Mouse (Mus musculus): ENCODE data around the gene Anapc16. TPM values are rescaled to one million over a fixed set of nuclear protein-coding genes. Genes with fewer than 3 reads are reported as not detected.

The Anapc16 gene
- polyA plus RNA-seq, 1 experiment, result 136 TPM

DNA sequence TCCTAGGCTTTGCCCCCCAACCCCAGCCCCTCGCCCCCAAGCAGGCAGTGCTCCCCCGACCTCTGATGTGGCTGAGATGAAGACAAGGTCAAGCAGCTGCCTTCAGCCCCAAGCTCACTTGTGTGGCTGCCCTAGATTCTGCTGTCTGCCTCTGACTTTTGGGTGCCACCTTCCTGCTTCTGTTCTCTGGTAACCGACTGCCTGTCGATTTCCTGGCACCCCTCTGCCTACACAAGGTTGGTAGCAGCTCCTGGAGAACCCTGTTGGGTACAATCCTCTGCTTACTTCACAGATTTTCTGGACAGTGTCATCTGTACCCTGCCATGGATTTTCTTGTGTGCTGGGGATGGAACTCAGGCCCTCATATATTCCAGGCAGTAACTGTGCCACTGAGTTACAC lies 21.6 kb downstream of the Anapc16 start:
- Histone ChIP-seq H3K4me3 (ENCODE audit: control insufficient read depth, insufficient read depth, low read length) (no peak overlapping the region), H3K27me3 (ENCODE audit: control insufficient read depth, insufficient read depth, low read length) (no peaks in the 10 kb centered on the region), H3K36me3 (ENCODE audit: control insufficient read depth, insufficient read depth, low read length) (peaks cover 7% of the 10 kb centered on the region), H3K4me1 (replicated peaks; ENCODE audit: control insufficient read depth, insufficient read depth, low read length) (peaks cover 62% of the 10 kb centered on the region), H3K27ac (ENCODE audit: control insufficient read depth, insufficient read depth, low read length) (peak overlapping the region; percentile 90)
- TF ChIP-seq CTCF (IDR thresholded peaks at IDR 0.05; ENCODE audit: borderline replicate concordance, control insufficient read depth, extremely low read depth, insufficient read depth, low read length, poor library complexity) (no peak), POLR2A (IDR thresholded peaks at IDR 0.05; ENCODE audit: control insufficient read depth, extremely low read depth, insufficient read depth, low read length, poor library complexity) (no peak)
- WGBS, result 7% methylated on average over 4 of the region's 4 CpGs
- DNase-seq, result peak; percentile 70

DNA sequence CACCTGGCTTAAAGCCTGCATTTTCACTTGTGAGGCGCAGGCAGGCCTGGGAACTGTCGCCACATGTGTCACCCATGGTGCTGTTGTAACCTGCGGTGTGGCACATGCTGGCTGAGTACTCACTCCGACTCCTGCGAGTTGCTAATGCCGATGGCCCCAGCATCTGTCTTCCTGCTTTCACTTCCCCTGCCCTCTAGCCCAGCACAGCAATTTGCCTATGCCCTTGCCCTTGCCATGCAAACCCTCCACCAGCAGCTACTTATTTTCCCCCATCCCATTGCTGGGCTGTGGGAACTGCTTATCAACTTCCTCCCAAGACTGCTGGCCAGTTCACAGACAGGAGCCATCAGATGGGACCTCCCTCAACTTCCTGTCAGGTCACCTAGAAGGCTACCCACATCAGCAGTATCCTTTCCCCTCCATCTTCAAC lies 22.1 kb downstream of the Anapc16 start:
- WGBS, result 15% methylated on average over 6 of the region's 6 CpGs

DNA sequence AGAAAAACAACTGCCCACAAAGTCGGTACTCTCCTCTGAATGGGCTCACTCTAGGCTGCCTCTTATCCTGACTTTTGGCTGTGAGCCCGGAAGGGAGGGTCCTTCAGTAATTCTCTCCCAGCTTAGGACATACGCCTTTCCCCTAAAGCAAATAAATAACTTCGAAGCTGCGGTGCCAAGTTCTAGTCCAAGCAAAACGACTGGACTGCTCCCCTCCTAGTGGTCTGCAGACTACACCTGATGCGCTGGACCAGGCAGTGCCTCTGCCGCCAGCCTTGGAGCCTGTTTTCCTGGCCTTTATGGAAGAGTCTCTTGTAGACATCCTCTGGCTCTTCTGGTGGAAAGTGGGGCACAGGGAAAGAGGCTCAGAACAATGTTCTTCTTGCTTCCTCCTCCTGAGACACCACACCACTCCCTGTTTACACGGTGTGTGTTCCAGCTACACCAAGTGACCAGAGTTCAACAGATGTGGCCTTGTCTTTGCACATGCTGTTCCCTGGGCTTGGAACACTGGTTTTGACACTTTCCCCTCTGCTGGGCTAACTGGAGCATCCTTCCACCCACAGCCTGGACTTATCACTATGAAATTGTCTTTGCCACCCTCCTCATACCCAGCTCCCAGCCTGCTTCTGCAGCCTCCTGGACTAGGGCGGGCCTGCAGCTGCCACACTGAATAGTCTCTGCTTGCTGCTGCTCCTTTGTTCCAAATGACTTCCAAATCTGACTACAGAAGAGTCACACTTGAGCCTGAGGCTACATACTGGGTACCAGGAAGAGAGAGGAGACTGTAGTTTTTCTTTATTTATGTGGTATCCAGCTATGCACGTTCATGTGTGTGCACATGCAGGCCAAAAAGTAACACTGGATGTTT lies 23.8 kb downstream of the Anapc16 start:
- DNase-seq, result no peak
- Histone ChIP-seq H3K4me1 (replicated peaks; ENCODE audit: control insufficient read depth, insufficient read depth, low read length) (peaks cover 80% of the 10 kb centered on the region), H3K4me3 (ENCODE audit: control insufficient read depth, insufficient read depth, low read length) (no peak overlapping the region), H3K27ac (ENCODE audit: control insufficient read depth, insufficient read depth, low read length) (peak overlapping the region; percentile 39; the same call in 1 of the 2 replicates), H3K36me3 (ENCODE audit: control insufficient read depth, insufficient read depth, low read length) (no peaks in the 10 kb centered on the region), H3K27me3 (ENCODE audit: control insufficient read depth, insufficient read depth, low read length) (no peaks in the 10 kb centered on the region)
- 77% methylated on average over 11 of the region's 11 CpGs for WGBS
- TF ChIP-seq POLR2A (IDR thresholded peaks at IDR 0.05; ENCODE audit: control insufficient read depth, extremely low read depth, insufficient read depth, low read length, poor library complexity), result no peak
- no peak for TF ChIP-seq CTCF (IDR thresholded peaks at IDR 0.05; ENCODE audit: borderline replicate concordance, control insufficient read depth, extremely low read depth, insufficient read depth, low read length, poor library complexity)

More for the DNA sequence above, 22.1 kb downstream of the Anapc16 start:
- Histone ChIP-seq H3K4me3 (ENCODE audit: control insufficient read depth, insufficient read depth, low read length) (no peak overlapping the region), H3K27ac (ENCODE audit: control insufficient read depth, insufficient read depth, low read length) (peak overlapping the region; percentile 90), H3K4me1 (replicated peaks; ENCODE audit: control insufficient read depth, insufficient read depth, low read length) (peaks cover 66% of the 10 kb centered on the region), H3K36me3 (ENCODE audit: control insufficient read depth, insufficient read depth, low read length) (peaks cover 2% of the 10 kb centered on the region; the same call in 1 of the 2 replicates), H3K27me3 (ENCODE audit: control insufficient read depth, insufficient read depth, low read length) (no peaks in the 10 kb centered on the region)
- DNase-seq, result peak; percentile 53
- TF ChIP-seq POLR2A (IDR thresholded peaks at IDR 0.05; ENCODE audit: control insufficient read depth, extremely low read depth, insufficient read depth, low read length, poor library complexity), result 0 out of 2 replicates have a peak, but pooled peaks have one; percentile 23
- no peak for TF ChIP-seq CTCF (IDR thresholded peaks at IDR 0.05; ENCODE audit: borderline replicate concordance, control insufficient read depth, extremely low read depth, insufficient read depth, low read length, poor library complexity)

DNA sequence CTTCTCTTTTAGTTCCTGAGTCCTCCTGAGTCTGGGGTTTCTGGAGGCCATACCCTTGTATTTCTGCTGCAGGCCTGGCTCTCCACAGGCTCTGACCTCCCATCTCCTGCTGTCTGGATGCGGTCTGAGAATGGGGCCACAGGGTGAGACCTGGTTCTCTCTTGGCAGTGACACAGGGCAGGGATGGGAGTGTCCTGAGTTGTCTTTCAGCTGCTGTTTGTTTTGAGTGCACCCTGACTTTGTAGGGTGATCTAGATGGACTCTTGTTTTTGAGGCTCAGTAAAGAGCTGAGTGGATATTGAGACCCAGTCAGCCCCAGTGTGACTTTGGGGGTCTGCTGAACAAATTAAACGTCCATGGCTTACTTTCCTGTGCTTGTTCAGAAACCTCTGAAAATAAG lies 24.5 kb downstream of the Anapc16 start:
- H3K4me1 ChIP-seq (replicated peaks; ENCODE audit: control insufficient read depth, insufficient read depth, low read length), result peaks cover 80% of the 10 kb centered on the region
- DNase-seq, result no peak

DNA sequence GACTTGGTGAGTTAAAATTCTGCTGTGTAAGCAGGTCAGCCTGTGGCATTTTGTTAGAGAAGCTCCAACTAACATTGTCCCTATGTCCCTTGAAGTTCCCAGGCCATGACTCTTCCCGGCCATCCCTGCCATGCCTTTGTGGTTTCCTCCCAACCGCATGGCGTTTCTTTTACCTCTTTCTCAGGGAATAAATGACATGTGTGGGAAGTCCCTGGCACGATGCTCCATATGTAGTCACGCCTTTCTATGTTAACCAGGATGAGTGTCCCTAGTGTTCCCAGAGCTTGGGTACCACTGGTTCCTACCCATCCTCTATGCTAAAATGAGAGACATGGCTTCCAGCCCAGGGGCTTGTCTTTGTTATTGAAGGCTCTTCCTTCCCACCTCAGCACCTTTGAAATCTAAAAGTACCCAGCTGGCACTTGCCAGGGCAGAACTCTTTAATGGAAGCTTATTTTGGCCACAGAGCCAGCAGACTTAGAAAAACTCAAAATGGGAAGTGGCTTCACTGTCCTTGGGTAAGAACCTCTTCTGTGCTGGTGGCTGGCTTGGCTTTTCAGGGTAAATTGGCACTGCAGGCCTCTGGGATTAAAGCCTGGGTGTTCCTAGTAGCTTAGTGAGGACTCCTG lies 25.1 kb downstream of the Anapc16 start:
- Histone ChIP-seq H3K27ac (ENCODE audit: control insufficient read depth, insufficient read depth, low read length) (no peak overlapping the region), H3K36me3 (ENCODE audit: control insufficient read depth, insufficient read depth, low read length) (no peaks in the 10 kb centered on the region), H3K4me1 (replicated peaks; ENCODE audit: control insufficient read depth, insufficient read depth, low read length) (peaks cover 83% of the 10 kb centered on the region), H3K27me3 (ENCODE audit: control insufficient read depth, insufficient read depth, low read length) (no peaks in the 10 kb centered on the region), H3K4me3 (ENCODE audit: control insufficient read depth, insufficient read depth, low read length) (no peak overlapping the region)
- TF ChIP-seq CTCF (IDR thresholded peaks at IDR 0.05; ENCODE audit: borderline replicate concordance, control insufficient read depth, extremely low read depth, insufficient read depth, low read length, poor library complexity) (no peak), POLR2A (IDR thresholded peaks at IDR 0.05; ENCODE audit: control insufficient read depth, extremely low read depth, insufficient read depth, low read length, poor library complexity) (no peak)
- no peak for DNase-seq
- WGBS, result 87% methylated on average over 5 of the region's 5 CpGs

More for the DNA sequence above, 24.5 kb downstream of the Anapc16 start:
- no peaks in the 10 kb centered on the region for H3K36me3 ChIP-seq (ENCODE audit: control insufficient read depth, insufficient read depth, low read length)
- TF ChIP-seq CTCF (IDR thresholded peaks at IDR 0.05; ENCODE audit: borderline replicate concordance, control insufficient read depth, extremely low read depth, insufficient read depth, low read length, poor library complexity) (no peak), POLR2A (IDR thresholded peaks at IDR 0.05; ENCODE audit: control insufficient read depth, extremely low read depth, insufficient read depth, low read length, poor library complexity) (no peak)
- no peaks in the 10 kb centered on the region for H3K27me3 ChIP-seq (ENCODE audit: control insufficient read depth, insufficient read depth, low read length)
- 91% methylated on average over 2 of the region's 2 CpGs for WGBS
- no peak overlapping the region for H3K4me3 ChIP-seq (ENCODE audit: control insufficient read depth, insufficient read depth, low read length)
- no peak overlapping the region for H3K27ac ChIP-seq (ENCODE audit: control insufficient read depth, insufficient read depth, low read length)

DNA sequence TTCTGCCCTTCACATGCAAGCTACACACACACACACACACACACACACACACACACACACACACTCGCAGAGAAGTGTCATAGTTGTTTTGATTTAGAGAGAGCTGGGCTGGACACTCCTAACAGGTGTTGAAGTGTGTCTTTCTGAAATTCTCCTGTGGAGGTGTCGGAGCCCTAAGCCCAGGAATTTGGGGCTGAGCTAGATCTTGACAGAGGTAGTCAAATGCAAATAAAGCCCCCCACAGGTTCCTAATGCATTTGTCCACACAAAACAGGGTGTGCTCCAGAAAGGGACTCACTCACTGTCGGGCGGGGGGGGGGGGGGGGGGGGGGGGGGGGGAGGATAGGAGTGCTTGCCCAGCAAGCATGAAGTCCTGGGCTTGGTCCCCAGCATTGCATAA lies 25.8 kb downstream of the Anapc16 start:
- no peak overlapping the region for H3K4me3 ChIP-seq (ENCODE audit: control insufficient read depth, insufficient read depth, low read length)
- H3K36me3 ChIP-seq (ENCODE audit: control insufficient read depth, insufficient read depth, low read length), result no peaks in the 10 kb centered on the region
- no peaks in the 10 kb centered on the region for H3K27me3 ChIP-seq (ENCODE audit: control insufficient read depth, insufficient read depth, low read length)
- no peak overlapping the region for H3K27ac ChIP-seq (ENCODE audit: control insufficient read depth, insufficient read depth, low read length)
- 81% methylated on average over 2 of the region's 4 CpGs for WGBS
- no peak for DNase-seq
- H3K4me1 ChIP-seq (replicated peaks; ENCODE audit: control insufficient read depth, insufficient read depth, low read length), result peaks cover 83% of the 10 kb centered on the region
- TF ChIP-seq CTCF (IDR thresholded peaks at IDR 0.05; ENCODE audit: borderline replicate concordance, control insufficient read depth, extremely low read depth, insufficient read depth, low read length, poor library complexity) (no peak), POLR2A (IDR thresholded peaks at IDR 0.05; ENCODE audit: control insufficient read depth, extremely low read depth, insufficient read depth, low read length, poor library complexity) (no peak)

All from thymus, adult 2 months (tissue).